Mouse (Mus musculus): ENCODE measurements around the gene Trpv1.

Trpv1 gene

DNA sequence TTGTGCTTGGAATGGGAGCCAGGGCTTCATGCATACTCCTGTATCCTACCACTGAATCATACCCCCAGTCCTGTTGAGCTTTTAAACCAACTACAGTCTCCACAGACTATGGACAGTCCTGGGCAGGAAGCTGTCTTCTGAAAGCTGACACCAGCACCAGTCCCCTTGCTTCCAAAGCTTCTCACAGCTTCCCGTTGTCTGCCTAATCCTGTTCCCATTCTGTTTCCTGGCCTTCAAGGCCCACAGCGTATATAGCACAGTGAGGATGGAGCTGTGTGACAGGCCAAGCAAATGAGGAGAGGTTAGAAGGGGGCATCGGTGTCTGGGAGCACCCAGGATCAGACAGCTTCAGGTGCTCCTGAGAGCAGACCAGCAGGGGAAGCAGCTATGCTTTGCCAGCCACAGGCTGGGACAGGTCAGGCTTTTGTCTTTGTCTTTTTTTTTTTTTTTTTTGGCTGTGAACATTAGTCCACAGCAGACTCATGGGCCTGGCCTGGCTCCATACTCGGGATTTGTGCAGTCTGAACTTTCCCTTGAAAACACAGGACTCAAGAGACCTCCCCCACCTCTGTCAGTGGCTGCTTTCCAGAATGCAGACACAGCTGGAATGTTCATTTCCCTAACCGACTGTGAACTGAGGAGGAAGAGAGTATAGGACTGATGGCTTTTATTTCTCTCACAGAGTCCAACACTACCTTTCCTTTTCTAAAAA lies 2.1 kb downstream of the Trpv1 start:
- no peak for DNase-seq (ENCODE audit: low spot score in 2 of 2)

DNA sequence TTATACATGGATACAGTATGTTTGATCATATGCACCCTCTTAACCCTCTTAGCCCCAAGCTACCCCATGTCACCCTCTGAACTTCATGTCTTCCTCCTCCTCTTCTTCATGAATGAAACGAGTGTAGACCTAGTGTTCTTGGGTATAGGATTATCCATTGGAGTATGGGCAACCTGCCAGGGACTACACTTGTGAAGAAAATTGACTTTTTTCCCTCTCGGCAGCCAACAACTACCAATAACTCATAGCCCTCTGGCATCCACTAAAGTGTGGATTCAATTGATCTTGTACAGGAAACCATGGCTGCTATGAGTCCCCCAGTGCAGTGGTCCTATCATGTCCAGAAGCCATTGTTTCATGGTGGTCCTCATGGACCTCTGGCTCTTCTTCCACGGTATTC lies 2.6 kb downstream of the Trpv1 start:
- no peak for DNase-seq (ENCODE audit: low spot score in 2 of 2)

DNA sequence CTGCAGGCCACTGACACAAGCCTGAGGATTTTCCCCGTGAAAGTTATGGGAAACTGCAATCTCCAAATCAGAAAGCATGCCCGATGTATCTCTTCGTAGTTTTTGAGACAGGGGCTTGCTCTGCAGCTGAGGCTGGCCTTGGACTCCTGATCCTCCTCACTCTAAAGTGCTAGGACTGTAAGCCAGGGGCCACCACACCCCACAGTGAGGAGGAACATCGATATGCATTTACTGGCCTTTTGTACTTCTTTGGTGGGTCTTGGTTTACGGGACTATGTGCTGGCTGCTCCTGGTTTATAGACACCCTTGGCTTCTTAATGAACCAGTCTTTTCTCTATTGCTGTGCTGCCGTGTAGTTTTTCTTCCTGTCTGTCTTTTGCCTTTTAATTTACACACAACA lies 8.1 kb downstream of the Trpv1 start:
- no peak for DNase-seq (ENCODE audit: low spot score in 2 of 2)

DNA sequence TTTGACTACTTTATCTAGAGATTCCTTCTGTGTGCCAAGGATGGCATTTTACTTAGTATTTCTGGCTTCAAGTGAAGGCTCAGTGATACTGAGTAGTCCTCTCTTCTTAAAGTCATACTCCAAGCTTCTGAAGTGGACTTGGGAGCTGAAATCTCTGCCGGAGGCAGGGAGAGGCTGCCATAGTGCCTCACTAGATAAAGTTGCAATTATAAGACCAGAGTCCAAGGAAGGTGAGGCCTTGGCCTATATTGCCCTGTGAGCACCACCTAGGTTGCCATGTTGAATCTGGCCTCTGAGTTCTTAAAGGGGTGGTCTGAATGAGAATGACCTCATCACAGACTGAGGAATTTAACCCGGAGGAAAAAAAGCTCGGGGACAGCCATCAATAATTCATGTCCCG lies 8.7 kb downstream of the Trpv1 start:
- DNase-seq (ENCODE audit: low spot score in 2 of 2) = no peak

DNA sequence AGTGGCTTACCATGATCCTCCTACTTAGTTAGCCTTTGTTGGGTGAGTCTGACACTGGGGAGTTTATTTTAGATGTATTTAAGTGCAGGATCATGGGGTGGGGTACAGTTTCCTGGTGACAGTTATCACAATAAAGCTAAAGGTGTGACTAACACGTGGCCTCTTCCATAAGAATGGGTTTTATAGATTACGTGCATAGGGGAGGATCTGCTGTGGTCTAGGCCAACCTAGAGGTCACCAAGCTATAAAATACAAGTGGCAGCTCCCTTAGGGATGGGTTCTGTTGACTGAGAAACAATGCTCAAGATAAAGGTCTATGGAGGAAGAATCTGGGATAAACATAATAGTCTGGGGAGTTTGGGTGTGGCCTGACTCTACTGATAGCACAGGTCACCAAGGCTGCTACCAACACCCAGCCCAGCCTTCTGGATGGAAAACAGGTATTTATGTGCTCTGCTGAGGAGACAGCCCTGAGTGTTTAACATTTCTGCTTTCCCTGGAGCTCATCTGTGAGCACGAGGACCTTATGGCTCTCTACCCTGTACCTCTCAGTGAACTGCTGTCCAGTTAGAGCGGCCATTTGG lies 23.4 kb downstream of the Trpv1 start:
- DNase-seq (ENCODE audit: low spot score in 2 of 2) = no peak

DNA sequence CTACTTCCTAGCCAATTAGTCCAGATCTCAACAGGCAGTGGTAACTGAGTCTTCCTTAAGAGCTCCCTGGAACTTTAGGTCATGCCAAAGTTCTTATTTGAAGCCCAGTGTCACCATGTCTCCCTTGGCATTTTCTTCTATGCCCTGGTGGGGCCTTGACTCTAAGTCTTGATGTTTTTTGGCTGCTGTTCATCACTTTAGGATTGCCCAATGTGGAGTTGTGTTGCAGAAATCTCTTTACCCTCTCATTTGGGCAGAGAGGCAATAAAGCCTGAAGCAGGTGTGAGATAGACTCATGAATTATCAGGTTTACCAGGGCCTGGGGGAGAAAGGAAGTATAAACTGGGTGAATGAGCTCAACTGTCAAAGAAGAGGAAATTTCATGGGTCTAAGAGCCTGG lies 24.6 kb downstream of the Trpv1 start:
- no peak for DNase-seq (ENCODE audit: low spot score in 2 of 2)

DNA sequence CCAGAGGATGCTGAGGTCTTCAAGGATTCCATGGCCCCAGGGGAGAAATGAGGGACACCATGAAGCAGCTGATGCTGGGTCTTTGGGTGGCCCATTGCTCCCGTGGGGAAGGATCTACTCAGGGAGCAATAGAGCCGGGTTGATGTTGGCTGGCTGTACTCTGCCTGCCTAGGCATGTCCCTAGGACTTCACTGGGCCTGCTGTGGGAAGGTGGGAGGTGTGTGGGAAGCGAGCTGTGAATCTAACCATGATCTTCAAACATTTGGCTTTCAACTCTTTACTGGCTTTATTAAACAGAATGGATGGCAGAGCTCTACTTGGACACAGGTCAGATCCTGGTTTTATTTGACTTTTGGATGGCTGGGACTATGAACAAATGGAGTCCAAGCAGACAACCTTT lies 26.4 kb downstream of the Trpv1 start:
- DNase-seq (ENCODE audit: low spot score in 2 of 2) = no peak

DNA sequence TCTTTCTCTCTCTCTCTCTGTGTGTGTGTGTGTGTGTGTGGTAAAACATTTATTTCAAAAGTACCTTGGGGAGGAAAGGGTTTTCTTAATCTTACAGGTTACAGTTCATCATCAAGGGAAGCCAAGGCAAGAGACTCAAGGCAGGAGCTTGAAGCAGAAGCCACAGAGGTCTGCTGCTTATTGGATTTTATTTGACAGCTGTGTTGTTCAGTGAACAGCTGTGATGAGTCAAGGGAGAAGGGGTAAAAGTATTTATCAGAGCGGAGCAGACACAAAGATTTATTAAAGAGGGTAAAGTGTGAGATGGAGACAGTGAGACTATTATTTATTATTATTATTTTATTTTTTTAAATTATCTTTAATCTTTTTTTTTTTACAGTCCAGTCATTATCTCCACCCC lies 27.3 kb downstream of the Trpv1 start:
- DNase-seq (ENCODE audit: low spot score in 2 of 2) = no peak

DNA sequence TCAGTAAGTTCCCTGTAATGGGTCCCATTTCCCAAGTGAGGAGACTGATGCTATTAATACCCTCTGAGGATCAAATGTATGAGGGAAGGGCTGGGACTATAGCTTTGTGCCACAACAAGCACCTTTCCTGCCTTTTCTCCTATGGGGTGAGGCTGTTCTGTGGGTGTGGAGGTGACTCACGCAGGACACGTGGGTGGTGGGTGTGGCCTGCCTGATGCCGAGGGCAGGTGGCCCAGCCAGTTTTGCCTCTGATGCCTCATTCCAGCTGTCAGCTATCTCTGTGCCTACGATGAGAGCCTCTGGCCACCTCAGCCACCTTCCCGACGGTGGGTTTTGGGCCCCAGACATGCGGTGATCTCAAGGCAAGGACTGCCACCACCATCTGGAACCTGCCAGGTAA lies 33.2 kb downstream of the Trpv1 start, which contains the start of gene Trpv3:
Trpv3 (plus strand) TSS at position 122 of the 400 bp plus-strand sequence.
- no peak for DNase-seq (ENCODE audit: low spot score in 2 of 2)

DNA sequence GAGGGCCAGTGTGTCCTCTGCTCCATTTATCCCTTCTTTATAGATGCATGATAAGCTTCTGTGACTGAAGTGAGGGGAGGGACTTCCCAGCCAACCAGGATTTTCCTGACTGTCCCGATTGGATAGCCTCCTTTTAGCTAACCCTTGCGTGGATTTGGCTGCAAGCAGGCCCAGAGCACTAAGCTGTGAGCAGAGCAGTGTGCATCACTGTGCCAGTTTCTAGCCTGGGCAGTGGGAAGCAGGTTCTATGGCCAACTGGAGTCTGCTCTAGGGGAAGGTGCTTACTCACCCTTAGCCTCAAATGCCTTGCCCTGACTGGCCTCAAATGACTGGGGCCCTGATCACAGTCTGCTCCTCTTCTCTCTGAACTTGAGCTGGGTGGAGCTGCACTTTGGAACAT lies 40.7 kb downstream of the Trpv1 start:
- no peak for DNase-seq (ENCODE audit: low spot score in 2 of 2)

DNA sequence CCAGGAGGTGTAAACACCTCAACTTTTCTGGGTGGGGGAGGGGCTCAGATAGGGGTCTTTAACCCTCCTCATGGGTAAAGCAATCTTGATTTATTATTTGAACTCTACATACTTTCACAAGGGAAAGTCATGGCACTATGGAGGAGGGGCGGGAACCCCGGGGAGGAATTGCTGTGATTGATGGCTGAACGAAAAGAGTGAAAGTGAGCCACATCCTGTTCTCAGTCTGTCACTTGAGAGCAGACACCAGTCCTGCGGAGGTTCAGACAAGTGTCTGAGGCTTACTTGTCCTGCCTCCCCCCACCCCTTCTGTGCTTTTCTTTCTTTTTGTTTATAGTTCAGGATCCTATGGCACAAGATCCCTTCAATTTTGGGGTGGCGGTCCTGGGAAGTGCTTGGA lies 46.6 kb downstream of the Trpv1 start:
- no peak for DNase-seq (ENCODE audit: low spot score in 2 of 2)

DNA sequence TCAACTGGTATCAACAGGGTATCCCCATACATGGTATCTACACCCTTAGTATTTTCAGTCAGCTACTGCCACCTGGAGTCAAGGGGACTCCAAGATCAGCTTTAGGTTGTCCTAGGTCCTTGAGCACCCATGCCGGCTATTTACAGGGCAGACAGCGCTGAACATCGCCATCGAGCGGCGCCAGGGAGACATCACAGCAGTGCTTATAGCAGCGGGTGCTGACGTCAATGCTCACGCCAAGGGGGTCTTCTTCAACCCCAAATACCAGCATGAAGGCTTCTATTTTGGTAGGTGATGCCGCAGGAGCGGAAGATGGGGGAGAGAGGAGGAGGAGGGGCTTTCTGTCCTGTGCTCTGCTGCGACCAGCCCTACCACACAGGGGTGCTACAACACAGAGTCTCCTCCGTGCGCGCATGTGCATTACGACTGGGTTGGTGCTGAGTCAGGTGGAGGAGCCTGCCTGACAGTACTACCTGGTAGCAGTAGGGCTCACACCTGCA lies 47.5 kb downstream of the Trpv1 start:
- peak in 1 of 2 experiments; percentile 28 for DNase-seq (ENCODE audit: low spot score in 2 of 2)

DNA sequence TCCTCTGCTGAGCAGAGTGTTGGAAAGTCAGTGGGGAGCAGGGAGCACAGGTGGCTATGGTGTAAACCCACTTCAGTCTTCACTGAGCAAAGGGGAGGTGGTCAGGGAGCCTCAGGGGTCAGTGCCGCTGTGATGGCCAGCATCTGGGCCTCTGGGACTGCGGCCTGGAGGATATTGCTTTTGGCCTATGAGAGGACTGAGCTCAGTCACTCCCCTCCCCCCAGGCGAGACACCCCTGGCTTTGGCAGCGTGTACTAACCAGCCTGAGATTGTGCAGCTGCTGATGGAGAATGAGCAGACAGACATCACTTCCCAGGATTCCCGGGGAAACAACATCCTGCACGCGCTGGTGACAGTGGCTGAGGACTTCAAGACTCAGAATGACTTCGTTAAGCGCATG lies 49.3 kb downstream of the Trpv1 start:
- DNase-seq (ENCODE audit: low spot score in 2 of 2) = no peak

DNA sequence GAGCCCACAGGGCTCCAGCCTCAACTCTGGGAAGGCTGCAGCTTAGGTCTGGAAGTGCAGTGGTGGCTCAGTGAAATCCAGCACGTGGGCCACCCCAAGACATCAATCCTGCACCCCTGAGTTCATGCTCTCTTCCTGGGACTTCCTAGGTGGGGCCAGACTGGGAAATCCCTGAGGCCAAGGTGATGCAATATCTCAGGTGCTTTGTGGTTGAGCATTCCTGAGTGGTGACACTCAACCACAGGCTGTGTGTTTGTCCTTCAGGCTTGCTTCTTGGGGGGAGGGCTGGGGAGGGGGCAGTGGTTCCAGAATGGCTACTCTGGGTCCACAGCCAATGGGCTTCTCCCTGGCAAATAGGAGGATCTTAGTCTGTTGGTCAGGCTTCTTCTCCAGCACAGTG lies 49.8 kb downstream of the Trpv1 start:
- no peak for DNase-seq (ENCODE audit: low spot score in 2 of 2)

DNA sequence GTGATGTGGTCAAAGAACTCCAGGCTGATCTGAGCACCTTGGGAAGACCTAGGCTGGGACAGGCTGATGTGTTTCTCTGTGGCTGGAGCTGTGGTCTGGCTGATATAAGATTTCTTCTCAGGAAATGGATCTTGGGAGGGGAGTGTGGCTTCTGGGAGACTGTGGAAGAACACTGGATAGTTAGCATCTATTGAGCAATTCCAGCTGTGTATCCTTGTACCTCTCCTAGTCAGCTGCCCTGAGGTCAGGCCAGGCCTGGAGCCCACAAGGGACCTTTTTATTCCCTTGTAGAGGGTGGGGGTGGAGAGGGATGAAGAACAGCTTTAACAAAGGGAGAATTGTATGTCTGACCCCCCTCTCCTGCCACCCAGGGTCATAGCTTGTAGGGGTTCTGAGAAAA lies 50.3 kb downstream of the Trpv1 start:
- DNase-seq (ENCODE audit: low spot score in 2 of 2) = no peak

DNA sequence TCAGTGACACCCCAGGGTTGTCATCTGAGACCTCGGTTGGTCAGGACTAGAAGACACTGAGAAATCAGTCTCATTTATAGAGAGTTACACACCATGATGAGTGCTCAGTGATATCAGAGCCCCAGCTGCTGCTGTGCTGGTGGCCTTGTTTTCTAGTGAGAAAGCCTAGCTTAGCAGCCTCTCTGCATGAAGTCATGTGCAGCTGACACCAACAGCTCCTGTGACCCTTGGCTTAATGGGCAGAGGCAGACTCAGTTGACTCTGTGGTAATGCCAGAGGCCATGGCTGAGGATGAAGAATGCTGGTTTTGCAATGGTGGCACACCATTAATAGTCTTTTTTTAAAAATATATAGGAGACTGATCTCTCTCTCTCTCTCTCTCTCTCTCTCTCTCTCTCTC lies 55.5 kb downstream of the Trpv1 start:
- DNase-seq (ENCODE audit: low spot score in 2 of 2) = no peak

DNA sequence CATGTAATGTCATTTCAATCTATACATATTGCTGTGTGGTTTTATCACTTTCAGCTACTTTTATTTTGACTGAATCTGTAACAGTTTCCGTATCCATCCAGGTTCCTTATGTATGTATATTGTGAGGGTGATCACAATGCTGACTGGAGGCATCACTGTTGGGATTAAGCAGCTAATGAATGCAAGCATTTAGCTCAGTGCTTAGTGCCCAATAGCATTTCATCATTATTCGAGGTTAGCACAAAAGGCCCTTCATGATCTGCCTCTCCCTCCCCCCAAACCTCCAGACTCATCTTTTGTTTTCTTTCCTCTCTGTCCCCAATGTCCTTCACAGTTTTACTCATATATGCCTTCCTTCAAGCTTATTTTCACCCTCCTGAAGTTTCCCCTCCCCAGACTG lies 69.0 kb downstream of the Trpv1 start:
- DNase-seq (ENCODE audit: low spot score in 2 of 2) = no peak
